Mouse (Mus musculus) spleen, embryonic (tissue): ENCODE data around the gene Ercc6l2.

Source experiments
- CTCF ChIA-PET: fragments of 350-600 bp; sonication (Branson Sonifier 250); formaldehyde crosslinking; loops from one replicate; lab custom pipeline; 2022; lab: Charles Lee

Ercc6l2 gene

GRCm38 (mm10) chr13:63927326-63927725 lies 112.3 kb downstream of the Ercc6l2 start:
- CTCF ChIA-PET: no interaction called here

DNA sequence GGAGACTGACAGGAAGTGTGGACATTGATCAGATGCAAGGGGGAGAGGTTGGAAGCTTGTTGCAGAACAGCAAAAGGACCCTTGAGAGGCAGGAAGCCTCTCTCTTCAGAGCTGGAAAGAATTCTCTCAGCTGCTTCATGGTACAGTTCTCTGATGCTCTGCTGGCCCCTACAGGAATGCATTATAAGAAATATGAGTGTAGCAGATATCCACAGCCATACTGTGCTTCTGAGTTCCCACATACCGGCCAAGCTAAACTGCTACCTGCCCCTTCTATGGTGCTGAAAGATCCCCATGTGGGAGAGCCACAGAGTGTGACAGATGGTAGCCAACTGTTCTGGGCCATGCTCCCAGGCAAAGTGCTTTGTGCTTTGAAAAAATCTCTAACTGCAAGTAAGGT lies 114.3 kb downstream of the Ercc6l2 start:
- CTCF ChIA-PET: interaction anchor here (0.7 kb wide), 2 partner anchors 255 to 1003 kb away, joined by 4 to 9 read pairs; no protein-coding TSS in a partner anchor

GRCm38 (mm10) chr13:63929917-63930515 lies 115.0 kb downstream of the Ercc6l2 start:
- CTCF ChIA-PET: interaction anchor here (0.7 kb wide), 1 partner anchor 1004 kb away, joined by 9 read pairs; no protein-coding TSS in a partner anchor

- CTCF ChIA-PET: no interaction called here
Observed at GRCm38 (mm10) chr13:63930525-63930924, 115.5 kb downstream of the Ercc6l2 start.

GRCm38 (mm10) chr13:63936369-63936768 lies 121.3 kb downstream of the Ercc6l2 start:
- CTCF ChIA-PET: no interaction called here

DNA sequence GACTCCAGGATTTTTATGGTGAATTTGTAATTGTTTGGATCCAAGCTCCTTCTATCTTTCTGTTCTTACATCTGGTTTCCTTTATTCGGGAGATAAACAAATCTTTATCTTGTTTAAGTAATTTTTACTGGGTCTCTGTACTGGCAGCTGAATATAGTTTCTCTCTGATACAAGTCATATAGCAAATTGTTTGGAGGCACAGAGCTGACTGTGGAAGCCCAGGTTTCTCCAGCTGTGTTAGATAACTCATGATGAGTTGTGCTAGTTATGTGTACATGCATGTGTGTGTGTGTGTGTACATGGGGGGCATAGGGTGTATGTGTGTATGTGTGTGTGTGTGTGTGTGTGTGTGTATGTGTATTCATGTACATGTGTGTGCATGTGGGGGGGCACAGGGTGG lies 125.2 kb downstream of the Ercc6l2 start:
- CTCF ChIA-PET: no interaction called here

GRCm38 (mm10) chr13:63941170-63941569 lies 126.1 kb downstream of the Ercc6l2 start:
- CTCF ChIA-PET: interaction anchor here (0.6 kb wide), 1 partner anchor 10 kb away, joined by 3 read pairs; no protein-coding TSS in a partner anchor

DNA sequence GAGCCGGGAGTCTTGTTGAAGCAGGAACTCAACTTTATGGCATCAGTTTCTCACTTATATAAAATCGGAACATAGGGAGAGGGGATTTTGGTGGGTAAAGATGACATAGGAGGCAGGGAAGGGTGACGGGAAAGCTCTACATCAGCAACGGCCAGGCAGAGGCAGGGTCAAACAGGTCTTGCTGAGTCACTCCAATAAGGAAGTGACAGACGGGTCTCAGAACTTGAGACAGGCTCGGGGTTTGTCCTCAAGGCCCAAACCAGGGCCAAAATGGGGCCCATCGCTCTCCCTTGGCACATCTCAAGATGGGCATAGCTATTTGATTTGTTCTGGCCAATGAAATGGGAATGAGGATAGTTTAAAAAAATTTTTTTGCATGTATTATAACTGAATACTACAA lies 128.6 kb downstream of the Ercc6l2 start:
- CTCF ChIA-PET: no interaction called here

DNA sequence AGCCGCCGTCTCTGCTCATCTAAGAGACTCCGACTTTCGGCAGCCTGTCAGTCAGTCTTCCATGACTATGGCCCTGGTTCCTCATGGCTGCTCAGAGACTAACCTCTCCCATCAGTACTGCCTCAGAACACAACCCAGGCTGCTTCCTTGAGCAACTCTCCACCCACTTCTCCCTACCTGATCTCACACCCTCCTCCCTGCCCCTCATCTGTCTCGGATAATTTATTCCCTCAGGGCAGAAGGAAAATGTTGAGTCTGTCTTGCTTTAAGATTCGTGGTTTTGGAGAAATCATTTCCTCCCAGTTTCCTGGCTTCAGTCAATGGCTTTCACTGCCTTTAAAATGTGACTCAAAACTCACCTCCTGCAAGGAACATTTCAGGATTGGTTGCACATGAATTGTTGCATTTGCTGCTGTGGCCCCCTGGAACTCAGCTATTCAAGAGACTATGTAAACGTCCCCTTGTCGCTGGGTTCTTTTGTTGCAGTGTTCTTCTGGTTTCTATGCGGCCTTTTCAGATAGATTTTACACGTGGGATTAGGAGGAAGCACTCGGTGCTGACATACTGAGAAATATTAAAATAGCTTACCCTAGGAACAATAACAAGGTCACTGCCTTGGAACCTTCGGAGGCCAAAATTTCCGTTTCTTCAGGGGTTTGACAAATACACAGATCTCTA lies 129.4 kb downstream of the Ercc6l2 start:
- CTCF ChIA-PET: no interaction called here
